Mouse (Mus musculus) kidney, postnatal 4 days (tissue): ENCODE data around the gene Lrrc71.
A peak's percentile ranks its signal among the peaks of the same experiment; 100 is the strongest.

ENCODE experiments used
- DNase-seq, 2 experiments: peaks; one replicate each; pipeline ENCODE4 v3.0.0; 2021; ENCODE audit warnings: mixed read lengths in 2 of 2

Gene Lrrc71

DNA sequence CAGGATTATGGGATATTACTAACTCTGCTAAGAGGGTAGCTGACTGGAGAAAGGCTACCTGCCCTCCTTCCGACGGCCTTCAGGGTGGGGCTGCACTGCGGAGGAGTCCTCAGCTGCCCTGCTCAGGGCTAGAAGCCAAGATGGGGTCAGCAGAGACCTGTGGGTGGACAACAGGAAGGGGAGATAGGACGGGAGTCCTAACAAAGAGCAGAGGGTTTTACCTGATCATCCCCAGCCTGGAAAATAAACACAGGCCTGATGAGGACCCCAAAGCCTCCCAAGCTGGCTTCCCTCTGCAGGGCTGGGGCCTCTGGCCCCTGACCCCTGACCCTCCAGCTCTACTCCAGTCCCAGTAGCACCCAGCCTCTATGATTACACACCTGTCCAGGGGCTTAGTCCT, 14.8 kb upstream of the Lrrc71 start:
- DNase-seq = no peak

DNA sequence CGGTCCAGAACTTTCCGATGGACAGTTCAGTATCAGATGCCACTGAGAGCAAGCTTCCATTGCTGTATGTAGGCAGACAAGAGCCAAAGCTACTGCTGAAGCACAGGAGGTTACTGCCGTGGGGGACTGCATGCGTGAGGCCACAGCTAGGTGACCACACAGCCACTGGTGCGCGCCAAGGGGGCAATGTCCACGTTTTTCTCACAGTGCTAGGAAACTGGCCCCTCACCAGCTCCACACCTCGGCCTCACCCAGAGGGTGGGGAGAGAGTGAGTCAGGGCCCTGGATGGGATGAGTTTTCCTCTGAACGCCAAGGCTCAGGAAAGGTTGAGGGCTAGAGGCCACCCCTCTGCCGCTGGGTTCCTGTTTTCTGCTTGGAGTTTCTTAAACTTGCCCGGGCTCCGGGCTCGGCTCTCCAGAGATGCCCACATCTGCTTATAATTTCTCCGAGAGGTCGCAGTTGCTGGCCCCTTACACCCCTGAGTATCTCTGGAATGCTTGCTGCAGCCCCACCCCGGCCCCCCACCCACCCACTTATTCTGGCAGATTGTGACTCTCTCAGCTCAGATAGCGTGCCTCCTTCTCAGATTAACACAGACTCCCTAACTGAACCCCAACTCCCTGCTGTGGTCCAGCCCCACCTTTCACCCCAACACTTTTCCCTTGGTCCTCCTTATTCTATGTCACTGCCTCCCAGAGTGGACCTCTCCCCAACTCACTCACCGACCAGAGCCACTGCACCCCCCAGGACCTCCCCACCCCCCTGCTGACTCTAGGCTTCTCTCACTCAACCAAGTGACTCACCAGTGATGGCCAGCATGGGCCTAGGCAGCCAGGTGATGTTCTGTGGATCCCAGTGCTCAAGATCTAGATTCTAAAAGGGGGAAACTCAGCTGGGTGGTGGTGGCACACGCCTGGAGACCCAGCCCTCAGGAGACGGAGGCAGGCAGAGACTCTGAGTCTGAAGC, 13.3 kb upstream of the Lrrc71 start:
- peak; percentile 59 to 75 for DNase-seq

DNA sequence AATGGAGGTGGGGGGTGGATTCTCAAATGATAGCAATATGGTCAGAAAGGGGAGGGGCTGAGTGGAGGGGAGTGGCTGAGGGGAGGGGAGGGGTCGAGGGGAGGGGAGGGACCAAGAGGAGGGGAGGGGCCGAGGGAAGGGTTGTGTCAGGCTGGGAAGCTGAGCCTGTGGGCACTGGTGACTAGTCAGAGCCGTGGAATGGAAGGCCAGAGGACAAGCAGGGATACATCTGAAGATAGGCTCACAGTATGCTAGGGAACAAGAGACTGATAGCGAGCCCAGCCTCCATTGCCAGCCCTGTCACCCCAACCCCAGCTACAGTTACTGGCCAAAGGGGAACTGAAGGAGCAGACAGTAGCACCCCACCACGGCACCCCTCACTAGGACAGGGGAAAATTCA, 10.2 kb upstream of the Lrrc71 start:
- peak in 1 of 2 experiments; percentile 51 for DNase-seq

DNA sequence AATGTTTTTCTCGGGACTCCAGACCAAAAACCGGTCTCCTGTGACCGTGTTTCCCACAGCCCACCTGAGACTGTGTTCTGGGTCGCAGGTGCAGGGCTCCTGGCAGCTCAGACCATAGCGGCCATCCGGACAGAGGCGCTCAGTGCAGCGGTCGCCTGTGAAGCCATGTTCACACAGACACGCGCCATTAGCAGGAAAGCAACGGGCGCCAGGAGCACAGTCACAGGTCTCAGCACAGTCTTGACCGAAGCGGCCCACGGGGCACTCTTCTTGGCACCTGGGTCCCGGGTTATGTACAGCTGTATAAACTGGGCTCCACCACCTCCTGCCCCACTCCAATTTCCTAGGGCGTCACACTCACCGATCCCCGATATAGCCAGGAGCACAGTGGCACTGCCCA, 8.1 kb upstream of the Lrrc71 start:
- DNase-seq = peak in 1 of 2 experiments; percentile 37

DNA sequence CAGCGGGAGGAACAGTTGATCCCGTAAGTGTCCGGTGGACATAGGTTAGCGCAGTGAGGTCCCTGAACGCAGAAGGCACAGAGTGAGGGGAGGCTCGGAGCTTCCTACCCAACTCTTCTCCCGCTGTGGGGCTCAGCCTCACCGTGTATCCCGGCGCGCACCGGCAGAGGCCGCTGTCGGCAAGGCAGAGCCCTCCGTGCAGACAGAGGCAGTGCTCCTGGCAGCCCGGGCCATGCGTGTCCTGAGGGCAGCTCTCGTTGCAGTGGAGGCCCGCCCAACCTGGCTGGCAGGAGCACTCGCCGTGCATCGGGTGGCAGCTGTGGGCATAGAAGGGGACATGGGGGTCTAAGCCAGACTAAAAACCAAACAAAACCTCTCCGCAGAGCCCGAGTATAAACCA, 7.5 kb upstream of the Lrrc71 start:
- peak; percentile 95 to 96 for DNase-seq

DNA sequence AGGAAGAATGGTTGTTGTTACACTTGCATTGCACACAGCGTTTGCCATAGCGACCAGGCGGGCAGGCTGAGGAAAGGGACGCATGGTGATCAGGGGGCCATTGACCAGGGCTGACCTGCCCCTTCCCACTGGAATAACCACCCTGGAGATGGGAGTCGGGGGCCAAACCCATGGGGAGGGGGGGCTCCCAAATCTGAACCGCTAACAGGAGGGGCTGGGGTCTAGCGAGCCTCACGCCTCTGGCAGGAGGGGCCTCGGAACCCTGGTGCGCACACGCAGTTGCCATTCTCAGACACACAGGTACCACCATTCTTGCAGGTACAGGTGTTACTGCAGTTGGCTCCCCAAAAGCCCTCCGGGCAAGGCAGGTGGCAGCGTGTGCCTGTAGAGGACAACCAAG, 5.4 kb upstream of the Lrrc71 start:
- DNase-seq = no peak

DNA sequence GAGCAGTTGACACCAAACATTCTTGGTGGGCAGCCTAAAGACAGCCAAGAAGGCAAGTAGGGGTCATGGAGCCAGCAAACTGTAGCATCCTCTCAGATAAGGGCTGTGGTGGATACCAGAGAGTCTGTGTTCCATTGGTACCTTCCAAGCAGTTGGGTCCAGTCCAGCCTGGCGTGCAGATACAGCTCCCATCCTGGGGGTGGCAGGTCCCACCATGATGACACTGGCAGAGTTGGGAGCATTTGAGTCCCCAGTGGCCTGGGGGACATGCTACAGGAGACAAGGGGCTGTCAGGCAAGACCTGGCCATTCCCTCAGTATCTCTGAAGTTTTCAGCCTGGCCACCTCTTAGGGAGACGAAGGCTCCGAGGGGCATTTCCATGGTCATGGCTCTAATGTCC, 4.1 kb upstream of the Lrrc71 start:
- no peak for DNase-seq

DNA sequence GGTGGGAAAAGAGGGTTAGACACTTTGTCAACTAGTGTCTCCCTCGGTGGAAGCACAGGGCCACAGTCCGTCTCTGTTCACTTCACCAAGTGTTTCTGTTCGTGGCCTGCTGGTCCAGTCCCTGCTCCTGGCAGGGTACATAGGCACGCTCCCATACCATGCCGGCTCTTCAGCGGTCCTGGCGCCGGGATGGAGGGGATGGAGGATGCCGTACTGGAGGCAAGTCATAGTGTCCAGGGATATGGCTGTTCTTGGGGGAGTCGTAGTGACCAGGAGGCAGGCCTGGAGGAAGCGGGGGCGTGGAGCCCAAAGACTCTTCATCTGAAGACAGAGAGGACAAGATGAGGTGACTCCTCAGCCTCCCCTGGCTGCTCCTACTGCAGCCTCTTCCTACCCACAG, 1.6 kb upstream of the Lrrc71 start:
- DNase-seq = no peak

DNA sequence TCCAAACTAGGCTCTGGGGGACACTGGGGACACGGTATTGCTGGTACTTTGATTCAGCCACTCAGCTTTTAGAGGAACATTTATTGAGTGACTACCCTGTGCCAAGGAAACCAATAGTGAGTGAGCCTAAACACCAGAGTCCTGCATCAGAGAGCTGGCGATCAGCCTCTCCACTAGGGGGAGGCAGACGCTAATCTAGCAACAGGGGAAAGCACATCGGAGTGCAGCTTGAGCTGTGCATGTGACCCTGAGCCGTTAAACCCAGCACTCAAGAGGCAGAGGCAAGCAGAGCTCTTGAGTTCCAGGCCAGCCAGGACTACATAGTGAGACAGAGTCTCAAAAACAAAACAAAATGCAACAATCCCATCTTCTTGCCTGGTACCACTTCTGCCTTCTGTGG, 611 bp upstream of the Lrrc71 start:
- peak; percentile 70 to 78 for DNase-seq

DNA sequence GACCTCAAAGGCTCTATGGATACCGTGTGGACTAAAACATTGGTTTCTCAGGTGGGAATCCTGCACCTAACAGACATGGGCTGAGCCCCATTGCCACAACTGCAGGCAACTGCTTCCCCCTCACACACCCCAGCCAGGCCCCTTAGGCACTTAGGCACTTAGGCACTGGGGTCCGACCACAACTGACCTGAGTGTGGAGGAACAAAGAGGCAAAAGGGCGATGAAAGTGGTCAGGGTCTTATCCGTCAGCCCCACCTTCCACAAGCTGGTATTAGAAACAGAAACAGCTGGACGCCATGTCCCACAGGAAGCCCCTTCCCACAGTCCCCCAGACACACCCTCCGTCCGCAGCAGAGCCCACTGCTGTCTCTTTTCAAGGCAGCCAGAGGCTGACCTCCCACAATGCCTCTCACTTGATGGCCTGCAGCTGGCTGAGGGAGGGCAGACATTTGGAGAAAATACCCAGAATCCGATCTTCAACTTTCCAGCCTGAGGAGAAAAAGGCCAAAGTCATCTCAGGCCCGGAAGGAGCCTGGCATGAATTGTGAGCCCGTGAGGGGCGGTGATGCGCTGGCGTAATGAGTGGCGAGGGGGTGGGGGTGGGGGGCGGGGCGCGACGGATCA, 3.3 kb downstream of the Lrrc71 start:
- DNase-seq = peak; percentile 74 to 80

DNA sequence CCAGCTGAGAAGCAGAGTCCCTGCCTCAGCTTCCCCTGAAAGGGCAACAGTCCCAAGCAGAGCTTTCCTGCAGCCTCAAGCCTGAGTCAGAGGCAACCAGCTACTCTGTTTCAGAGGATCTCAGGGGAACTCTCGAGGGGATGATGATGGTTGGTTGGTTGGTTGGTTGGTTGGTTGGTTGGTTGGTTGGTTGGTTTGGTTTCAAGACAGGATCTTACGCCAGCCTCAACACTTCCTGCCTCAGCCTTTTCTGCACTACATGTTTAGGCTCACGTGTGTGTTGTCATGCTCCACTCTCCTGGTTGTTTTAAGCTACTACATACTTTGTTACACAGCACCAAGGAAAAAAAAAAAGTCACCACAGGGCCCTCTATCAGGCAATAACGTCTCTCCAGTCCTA, 4.5 kb downstream of the Lrrc71 start:
- DNase-seq = no peak

DNA sequence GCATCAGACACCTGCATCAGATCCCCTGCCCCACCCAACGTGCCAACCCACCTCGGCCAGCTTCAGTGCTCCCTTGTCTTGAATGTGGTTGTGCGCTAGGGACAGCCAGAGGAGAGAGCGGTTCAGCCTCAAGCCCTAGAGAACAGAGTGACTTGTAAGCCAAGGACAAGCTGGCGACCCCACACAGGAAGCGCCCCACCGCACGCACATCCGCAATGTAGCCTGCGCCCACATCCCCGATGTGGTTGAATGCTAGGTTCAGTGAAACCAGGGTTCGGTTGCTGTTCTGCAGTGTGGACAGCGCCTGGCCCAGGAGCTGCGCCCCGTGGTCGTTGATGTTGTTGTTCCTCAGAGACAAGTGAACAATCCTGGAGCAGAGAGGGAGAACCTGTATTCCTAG, 5.7 kb downstream of the Lrrc71 start:
- DNase-seq = no peak

DNA sequence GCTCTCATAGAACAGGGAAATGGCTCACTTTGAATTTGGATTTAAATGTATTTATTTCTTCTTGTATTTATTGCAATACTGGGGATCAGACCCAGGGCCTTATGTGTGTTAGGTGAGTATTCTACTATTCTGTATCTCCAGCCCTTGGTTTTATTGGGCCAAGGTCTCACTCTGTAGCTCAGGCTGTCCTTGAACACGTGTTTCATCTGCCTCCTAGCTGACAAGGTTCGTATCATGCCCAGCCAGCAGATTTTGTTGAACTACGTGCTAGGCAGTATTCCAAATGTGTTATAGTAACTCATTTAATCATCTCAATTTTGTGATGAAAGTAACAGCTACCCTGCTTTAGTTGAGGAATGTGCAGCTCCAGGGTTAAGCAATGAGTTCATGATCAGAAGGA, 6.4 kb downstream of the Lrrc71 start:
- no peak for DNase-seq

DNA sequence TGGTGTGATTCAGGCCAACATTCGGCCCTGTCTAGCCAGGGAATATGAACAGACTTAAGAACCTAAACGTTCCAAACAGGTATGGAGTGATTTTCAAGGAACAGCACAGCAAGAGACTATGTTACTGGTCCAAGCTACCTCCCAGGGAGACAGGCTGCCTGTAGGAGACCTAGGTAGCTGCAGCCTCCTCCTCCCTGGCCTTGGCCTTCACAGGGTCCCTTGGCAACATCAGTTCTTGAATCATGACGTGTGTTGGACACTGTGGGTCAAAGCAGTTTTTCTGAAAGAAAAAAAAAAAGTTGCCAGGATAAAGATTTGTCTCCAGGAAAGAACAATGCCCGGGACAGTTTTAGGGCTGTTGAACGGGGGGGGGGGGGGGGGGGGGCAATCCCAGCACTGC, 9.5 kb downstream of the Lrrc71 start:
- no peak for DNase-seq

DNA sequence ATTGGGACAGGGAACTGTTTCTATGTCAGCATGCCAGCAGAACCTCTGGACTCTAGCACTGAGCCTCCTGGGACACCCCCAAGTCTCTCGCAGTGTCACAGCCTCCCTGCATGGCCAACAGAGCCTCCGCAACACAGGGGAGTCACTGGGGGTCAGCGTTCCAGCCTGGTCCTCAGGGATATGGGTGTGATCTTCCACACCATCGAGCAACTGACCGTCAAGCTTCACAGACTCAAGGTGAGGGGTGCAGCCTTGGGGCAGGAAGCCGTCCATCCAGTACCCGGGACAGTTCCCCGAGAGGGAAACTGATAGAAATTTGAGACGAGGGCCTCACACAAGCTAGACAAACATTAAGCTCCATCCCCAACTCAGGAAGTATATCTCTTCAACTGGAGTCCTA, 13.1 kb downstream of the Lrrc71 start:
- DNase-seq = no peak

DNA sequence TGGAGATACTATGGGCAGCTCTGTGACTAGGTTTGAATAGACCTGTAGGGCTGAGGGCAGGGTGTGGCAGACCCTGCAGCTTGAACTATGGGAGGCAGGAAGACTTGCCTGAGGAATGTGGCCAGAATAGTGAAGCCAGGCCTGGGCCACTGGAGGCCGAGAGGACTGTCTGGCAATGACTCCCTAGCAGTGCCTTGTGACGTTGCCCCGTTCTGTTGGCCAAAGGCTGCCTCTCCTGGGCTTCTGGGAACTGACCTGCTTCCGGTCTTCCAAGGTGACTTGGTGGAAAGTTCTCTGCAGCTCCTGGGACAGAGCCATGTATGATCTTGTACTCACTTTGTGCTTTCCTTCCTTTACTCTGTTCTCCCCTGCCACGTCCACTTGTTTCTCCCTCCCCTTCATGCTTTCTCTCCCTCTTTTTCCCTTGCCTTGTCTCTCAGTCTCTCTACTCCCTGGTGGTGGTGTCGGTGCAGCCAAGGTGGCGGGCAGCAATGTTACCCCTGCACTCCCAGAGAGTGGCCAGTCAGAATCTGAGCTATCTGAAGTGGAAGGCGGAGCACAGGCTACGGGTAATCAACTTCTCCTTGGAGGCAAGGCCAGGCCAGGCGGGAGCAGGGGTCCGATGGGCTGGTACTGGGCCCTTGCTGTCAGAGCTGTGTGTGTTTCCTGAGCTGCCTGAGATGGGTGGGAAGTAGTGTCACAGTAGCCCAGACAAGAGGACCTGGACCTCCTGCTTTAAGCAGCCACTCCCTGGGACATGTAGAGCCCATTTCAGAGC, 14.3 kb downstream of the Lrrc71 start:
- no peak for DNase-seq

DNA sequence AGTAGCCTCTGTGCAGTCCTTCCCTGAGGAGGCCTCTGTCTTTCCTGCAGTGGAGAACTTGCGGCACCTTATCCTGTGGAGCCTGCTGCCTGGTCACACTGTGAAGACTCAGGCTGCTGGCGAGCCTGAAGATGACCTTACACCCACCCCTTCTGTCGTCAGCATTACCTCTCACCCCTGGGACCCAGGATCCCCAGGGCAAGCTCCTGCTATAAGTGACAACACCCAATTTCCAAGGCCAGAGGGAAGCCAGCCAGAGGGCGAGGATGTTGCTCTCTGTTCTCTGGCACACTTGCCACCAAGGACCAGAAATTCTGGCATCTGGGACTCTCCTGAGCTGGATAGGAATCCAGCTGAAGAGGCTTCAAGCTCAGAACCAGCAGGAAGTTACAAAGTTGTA, 15.3 kb downstream of the Lrrc71 start:
- DNase-seq = no peak

DNA sequence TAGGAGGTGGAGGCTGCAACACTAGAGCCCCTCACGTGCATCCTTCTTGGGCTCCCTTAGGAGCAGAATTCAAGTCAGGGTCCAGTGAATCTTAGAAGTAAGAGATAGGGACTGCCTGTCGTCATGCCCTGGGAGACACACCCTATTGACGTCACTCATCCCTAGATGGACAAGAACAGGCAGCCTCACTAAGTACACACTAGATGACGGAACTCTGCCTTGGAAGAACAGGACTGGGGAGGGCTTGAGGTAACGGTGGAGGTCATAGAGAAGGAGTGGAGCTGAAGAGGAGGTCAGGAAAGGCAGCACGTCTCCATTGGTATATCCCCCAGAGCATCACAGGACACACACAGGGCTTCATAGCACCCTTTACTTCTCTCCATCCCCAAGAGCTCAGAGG, 19.7 kb downstream of the Lrrc71 start:
- no peak for DNase-seq

DNA sequence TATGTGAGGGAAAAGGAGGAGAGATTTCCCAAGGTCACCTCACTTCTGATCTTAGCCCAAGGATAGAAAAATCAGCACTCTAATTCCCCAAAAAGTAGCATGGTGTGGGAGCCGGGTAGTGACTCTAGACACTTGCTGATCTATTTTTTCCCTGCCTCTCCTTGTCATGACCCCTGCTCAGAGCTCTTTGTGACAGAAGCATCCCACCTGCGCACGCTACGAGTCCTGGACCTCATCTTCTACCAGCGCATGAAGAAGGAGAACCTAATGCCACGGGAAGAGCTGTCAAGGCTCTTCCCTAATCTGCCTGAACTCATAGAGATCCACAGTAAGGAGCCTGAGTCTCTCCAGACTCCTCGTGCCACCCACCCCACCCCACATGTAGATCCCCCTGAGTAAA, 22.2 kb downstream of the Lrrc71 start:
- no peak for DNase-seq

DNA sequence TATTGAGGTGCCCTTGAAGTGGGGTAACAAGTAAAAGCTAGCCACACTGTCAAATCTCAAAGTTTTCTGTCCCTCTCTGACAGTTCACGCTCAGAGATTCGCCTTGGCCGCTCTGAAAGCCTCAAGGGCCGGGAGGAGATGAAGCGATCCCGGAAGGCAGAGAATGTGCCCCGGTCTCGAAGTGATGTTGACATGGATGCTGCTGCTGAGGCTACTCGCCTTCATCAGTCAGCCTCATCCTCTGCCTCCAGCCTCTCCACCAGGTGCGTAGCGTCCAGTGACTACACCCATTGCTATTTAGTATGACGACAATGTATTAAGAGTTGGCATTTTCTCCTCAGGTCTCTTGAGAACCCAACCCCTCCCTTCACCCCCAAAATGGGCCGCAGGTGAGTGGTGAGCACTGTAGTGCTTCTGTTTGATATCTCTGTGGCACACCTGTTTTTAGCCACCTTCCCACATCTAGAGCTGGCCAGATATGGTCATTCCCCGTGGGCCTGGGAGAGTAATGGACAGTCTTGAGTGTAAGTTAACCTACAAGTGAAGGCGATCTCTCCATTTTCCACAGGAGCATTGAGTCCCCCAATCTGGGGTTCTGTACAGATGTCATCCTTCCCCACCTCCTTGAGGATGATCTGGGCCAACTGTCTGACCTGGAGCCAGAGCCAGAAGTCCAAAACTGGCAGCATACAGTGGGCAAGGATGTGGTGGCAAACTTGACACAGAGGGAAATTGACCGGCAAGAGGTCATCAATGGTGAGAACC, 22.8 kb downstream of the Lrrc71 start:
- DNase-seq = no peak

DNA sequence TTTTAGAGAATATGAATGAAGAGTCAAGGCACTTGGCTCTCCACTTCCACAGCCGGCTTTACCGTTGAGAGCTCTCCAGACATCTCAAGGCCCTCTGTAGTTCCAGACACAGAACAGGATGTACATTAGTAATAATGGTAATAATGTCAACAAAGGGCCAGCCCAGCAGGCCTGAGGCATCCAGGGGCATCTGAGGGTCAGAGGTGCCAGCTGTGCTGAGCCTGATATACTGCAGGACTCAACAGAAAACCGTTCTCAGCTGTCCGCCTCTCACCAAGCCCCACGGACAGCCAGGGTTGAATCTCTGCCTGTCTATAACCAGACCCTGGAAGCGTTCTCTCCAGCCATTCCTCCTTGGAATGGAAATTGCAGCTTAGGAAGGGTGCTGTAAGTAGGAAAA, 23.9 kb downstream of the Lrrc71 start:
- no peak for DNase-seq

DNA sequence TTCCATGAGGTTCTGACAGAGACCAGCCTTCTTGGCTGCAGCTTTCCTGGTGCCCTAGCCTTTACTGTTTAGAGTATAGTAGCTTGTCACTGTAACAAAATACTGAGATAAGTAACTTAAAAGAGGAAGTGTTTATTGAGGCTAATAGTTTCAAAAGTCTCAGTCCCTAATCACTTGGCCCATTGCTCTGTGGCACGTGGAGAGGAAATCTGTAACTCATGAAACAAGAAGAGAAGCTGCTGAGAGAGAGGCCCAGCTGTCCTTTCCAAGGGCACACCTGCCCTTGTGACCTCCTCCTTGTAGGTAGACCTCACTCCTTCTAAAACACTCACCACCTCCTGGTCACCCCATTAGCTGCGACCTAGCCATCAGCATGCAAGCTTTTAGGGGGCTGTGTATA, 29.9 kb downstream of the Lrrc71 start:
- DNase-seq = no peak
